Mouse (Mus musculus): ENCODE data around the gene Dmc1. TPM values are rescaled to one million over a fixed set of nuclear protein-coding genes. Genes with fewer than 3 reads are reported as not detected.

Gene Dmc1
- polyA plus RNA-seq, 1 experiment from 2014 or later: 1.7 TPM

DNA sequence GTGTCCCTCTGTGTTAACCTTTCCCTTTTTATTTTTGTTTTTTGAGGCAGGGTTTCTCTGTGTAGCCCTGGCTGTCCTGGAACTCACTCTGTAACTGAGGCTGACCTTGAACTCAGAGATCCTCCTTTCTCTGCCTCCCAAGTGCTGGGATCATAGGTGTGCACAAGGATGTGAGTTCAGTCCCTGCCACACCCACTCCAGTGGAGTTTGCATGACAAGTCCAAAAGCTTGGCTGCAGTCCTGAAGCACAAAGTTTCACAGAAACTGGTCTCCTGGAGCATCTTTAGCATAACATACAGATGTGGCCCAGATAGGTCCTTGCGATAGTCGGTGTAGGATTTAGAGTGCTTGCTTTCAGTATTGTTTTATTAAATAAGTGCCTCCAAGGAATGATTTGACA lies 4.3 kb upstream of the Dmc1 start:
- Histone ChIP-seq H3K4me3 (ENCODE audit: low read depth, low read length) (no peak overlapping the region), H3K9me3 (ENCODE audit: control insufficient read depth) (no peaks in the 10 kb centered on the region), H3K4me1 (replicated peaks; ENCODE audit: control insufficient read depth, insufficient read depth, low read length) (no peaks in the 10 kb centered on the region), H3K36me3 (ENCODE audit: control insufficient read depth, insufficient read depth) (no peaks in the 10 kb centered on the region), H3K27me3 (replicated peaks; ENCODE audit: control insufficient read depth, insufficient read depth, low read length) (no peaks in the 10 kb centered on the region; the same call in 1 of the 2 replicates), H3K9ac (ENCODE audit: low read depth, low read length) (no peak overlapping the region), H3K4me2 (replicated peaks; ENCODE audit: low read depth) (no peak overlapping the region), H3K27ac (ENCODE audit: low read depth, low read length) (no peak overlapping the region)
- WGBS: 92% methylated on average over 2 of the region's 2 CpGs
- no peak for ATAC-seq
- TF ChIP-seq CTCF (IDR thresholded peaks at IDR 0.05; ENCODE audit: low read depth): no peak

DNA sequence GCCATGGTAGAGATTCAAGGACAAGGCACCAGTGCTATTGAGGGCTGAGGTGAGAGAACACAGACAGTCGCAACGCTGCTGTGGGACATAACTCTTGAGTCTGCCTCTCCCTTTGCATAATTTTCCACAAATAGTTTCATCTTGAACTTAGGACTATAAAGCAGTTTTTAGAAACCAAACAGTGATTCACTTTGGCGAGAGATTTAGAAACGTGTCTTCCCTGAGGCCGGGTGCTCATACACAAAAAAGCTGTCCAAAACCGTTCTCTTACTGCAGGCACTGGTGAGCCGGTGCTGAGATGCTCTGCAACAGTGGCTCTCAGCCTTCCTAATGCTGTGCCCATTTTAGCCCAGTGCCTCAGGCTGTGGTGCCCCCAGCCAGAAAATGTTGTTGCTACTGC lies 3.3 kb upstream of the Dmc1 start:
- WGBS: 76% methylated on average over 7 of the region's 7 CpGs
- no peak overlapping the region for H3K27ac ChIP-seq (ENCODE audit: low read depth, low read length)
- H3K4me1 ChIP-seq (replicated peaks; ENCODE audit: control insufficient read depth, insufficient read depth, low read length): no peaks in the 10 kb centered on the region
- H3K27me3 ChIP-seq (replicated peaks; ENCODE audit: control insufficient read depth, insufficient read depth, low read length): no peaks in the 10 kb centered on the region; the same call in 1 of the 2 replicates
- no peaks in the 10 kb centered on the region for H3K9me3 ChIP-seq (ENCODE audit: control insufficient read depth)
- TF ChIP-seq CTCF (IDR thresholded peaks at IDR 0.05; ENCODE audit: low read depth): no peak
- H3K4me2 ChIP-seq (replicated peaks; ENCODE audit: low read depth): no peak overlapping the region
- no peak for ATAC-seq
- no peak overlapping the region for H3K4me3 ChIP-seq (ENCODE audit: low read depth, low read length)
- H3K36me3 ChIP-seq (ENCODE audit: control insufficient read depth, insufficient read depth): no peaks in the 10 kb centered on the region
- no peak overlapping the region for H3K9ac ChIP-seq (ENCODE audit: low read depth, low read length)

DNA sequence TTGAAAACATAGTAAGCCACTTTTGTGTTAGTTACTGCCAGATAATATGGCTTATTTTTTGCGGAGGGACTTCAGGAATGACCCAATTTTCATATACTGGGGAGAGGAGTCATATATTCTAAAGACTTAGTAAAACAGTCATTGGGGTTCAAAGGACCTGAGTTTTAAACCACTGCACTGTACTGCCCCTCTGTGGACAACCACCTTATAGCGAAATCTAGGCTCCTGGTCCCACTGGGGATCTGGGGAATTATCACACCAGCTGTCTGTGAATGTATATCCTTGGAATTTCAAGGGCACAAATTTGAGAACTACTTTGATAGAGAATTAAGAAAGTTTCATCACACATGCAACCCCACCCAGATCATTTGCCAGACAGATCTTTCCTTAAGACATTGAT lies 2.8 kb upstream of the Dmc1 start:
- peak; percentile 65 for TF ChIP-seq CTCF (IDR thresholded peaks at IDR 0.05; ENCODE audit: low read depth)
- H3K4me2 ChIP-seq (replicated peaks; ENCODE audit: low read depth): no peak overlapping the region
- H3K4me3 ChIP-seq (ENCODE audit: low read depth, low read length): no peak overlapping the region
- H3K27ac ChIP-seq (ENCODE audit: low read depth, low read length): no peak overlapping the region
- ATAC-seq: no peak
- 56% methylated on average over 2 of the region's 2 CpGs for WGBS
- H3K4me1 ChIP-seq (replicated peaks; ENCODE audit: control insufficient read depth, insufficient read depth, low read length): no peaks in the 10 kb centered on the region
- H3K9me3 ChIP-seq (ENCODE audit: control insufficient read depth): no peaks in the 10 kb centered on the region
- no peak overlapping the region for H3K9ac ChIP-seq (ENCODE audit: low read depth, low read length)
- no peaks in the 10 kb centered on the region; the same call in 1 of the 2 replicates for H3K27me3 ChIP-seq (replicated peaks; ENCODE audit: control insufficient read depth, insufficient read depth, low read length)
- H3K36me3 ChIP-seq (ENCODE audit: control insufficient read depth, insufficient read depth): no peaks in the 10 kb centered on the region

- no peak overlapping the region for H3K27ac ChIP-seq (ENCODE audit: low read depth, low read length)
- no peaks in the 10 kb centered on the region for H3K36me3 ChIP-seq (ENCODE audit: control insufficient read depth, insufficient read depth)
- ATAC-seq: no peak
- H3K4me1 ChIP-seq (replicated peaks; ENCODE audit: control insufficient read depth, insufficient read depth, low read length): no peaks in the 10 kb centered on the region
- TF ChIP-seq CTCF (IDR thresholded peaks at IDR 0.05; ENCODE audit: low read depth): no peak
- no peaks in the 10 kb centered on the region for H3K9me3 ChIP-seq (ENCODE audit: control insufficient read depth)
- no peaks in the 10 kb centered on the region; the same call in 1 of the 2 replicates for H3K27me3 ChIP-seq (replicated peaks; ENCODE audit: control insufficient read depth, insufficient read depth, low read length)
- no peak overlapping the region for H3K4me2 ChIP-seq (replicated peaks; ENCODE audit: low read depth)
- H3K9ac ChIP-seq (ENCODE audit: low read depth, low read length): no peak overlapping the region
- no peak overlapping the region for H3K4me3 ChIP-seq (ENCODE audit: low read depth, low read length)
- 85% methylated on average over 12 of the region's 12 CpGs for WGBS
These were observed 1.3 kb upstream of the Dmc1 start for GRCm38 (mm10) chr15:79606161-79606560.

GRCm38 (mm10) chr15:79600176-79600575 lies 4.7 kb downstream of the Dmc1 start:
- 82% methylated on average over 2 of the region's 2 CpGs for WGBS
- TF ChIP-seq CTCF (IDR thresholded peaks at IDR 0.05; ENCODE audit: low read depth): no peak
- Histone ChIP-seq H3K27me3 (replicated peaks; ENCODE audit: control insufficient read depth, insufficient read depth, low read length) (no peaks in the 10 kb centered on the region; the same call in 1 of the 2 replicates), H3K9me3 (ENCODE audit: control insufficient read depth) (no peaks in the 10 kb centered on the region), H3K4me2 (replicated peaks; ENCODE audit: low read depth) (no peak overlapping the region), H3K4me3 (ENCODE audit: low read depth, low read length) (no peak overlapping the region), H3K9ac (ENCODE audit: low read depth, low read length) (no peak overlapping the region), H3K4me1 (replicated peaks; ENCODE audit: control insufficient read depth, insufficient read depth, low read length) (no peaks in the 10 kb centered on the region), H3K27ac (ENCODE audit: low read depth, low read length) (no peak overlapping the region), H3K36me3 (ENCODE audit: control insufficient read depth, insufficient read depth) (no peaks in the 10 kb centered on the region)
- no peak for ATAC-seq

DNA sequence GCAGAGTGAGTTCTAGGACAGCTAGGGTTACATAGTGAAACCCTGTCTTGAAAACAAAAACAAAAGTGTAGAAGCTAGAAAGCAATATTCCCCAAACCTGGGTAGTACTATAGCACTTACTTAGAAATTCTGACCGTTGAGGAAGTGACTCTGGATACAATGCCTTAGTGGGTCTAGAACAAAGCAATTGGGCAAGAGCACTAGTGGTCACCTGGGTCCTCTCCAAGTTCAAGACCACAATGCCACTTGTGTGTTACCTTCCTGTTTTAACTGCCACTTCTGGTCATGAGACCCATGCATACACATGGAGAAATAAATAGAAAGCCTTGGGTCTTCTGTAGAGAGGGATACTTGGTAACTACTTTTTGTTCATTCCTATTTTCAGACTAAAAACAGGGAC lies 6.2 kb downstream of the Dmc1 start:
- H3K4me3 ChIP-seq (ENCODE audit: low read depth, low read length): no peak overlapping the region
- no peaks in the 10 kb centered on the region for H3K36me3 ChIP-seq (ENCODE audit: control insufficient read depth, insufficient read depth)
- no peaks in the 10 kb centered on the region for H3K4me1 ChIP-seq (replicated peaks; ENCODE audit: control insufficient read depth, insufficient read depth, low read length)
- WGBS: 93% methylated on average over 1 of the region's 1 CpGs
- H3K9ac ChIP-seq (ENCODE audit: low read depth, low read length): no peak overlapping the region
- no peak for ATAC-seq
- no peak overlapping the region for H3K4me2 ChIP-seq (replicated peaks; ENCODE audit: low read depth)
- no peaks in the 10 kb centered on the region for H3K27me3 ChIP-seq (replicated peaks; ENCODE audit: control insufficient read depth, insufficient read depth, low read length)
- H3K9me3 ChIP-seq (ENCODE audit: control insufficient read depth): no peaks in the 10 kb centered on the region
- TF ChIP-seq CTCF (IDR thresholded peaks at IDR 0.05; ENCODE audit: low read depth): no peak
- no peak overlapping the region for H3K27ac ChIP-seq (ENCODE audit: low read depth, low read length)

- TF ChIP-seq CTCF (IDR thresholded peaks at IDR 0.05; ENCODE audit: low read depth): no peak
- Histone ChIP-seq H3K4me3 (ENCODE audit: low read depth, low read length) (no peak overlapping the region), H3K36me3 (ENCODE audit: control insufficient read depth, insufficient read depth) (no peaks in the 10 kb centered on the region), H3K9me3 (ENCODE audit: control insufficient read depth) (no peaks in the 10 kb centered on the region), H3K4me2 (replicated peaks; ENCODE audit: low read depth) (no peak overlapping the region), H3K4me1 (replicated peaks; ENCODE audit: control insufficient read depth, insufficient read depth, low read length) (no peaks in the 10 kb centered on the region), H3K27me3 (replicated peaks; ENCODE audit: control insufficient read depth, insufficient read depth, low read length) (no peaks in the 10 kb centered on the region), H3K9ac (ENCODE audit: low read depth, low read length) (no peak overlapping the region), H3K27ac (ENCODE audit: low read depth, low read length) (no peak overlapping the region)
- no peak for ATAC-seq
- WGBS: 61% methylated on average over 1 of the region's 1 CpGs
These were observed 23.3 kb downstream of the Dmc1 start for GRCm38 (mm10) chr15:79581581-79581980.

All from intestine, postnatal 0 days (tissue).